Mouse (Mus musculus): ENCODE measurements at regions not wholly inside any gene's neighbourhood (a gene's known extent, or its start where the extent isn't known, plus 50 kb on each side); places are given as distances from the start of the nearest gene placed in this dataset.
A peak's percentile ranks its signal among the peaks of the same experiment; 100 is the strongest.

GRCm38 (mm10) chr10:68842023-68842735 is 118.7 kb downstream of the Tmem26 start:
- DNase-seq = peak; percentile 25

GRCm38 (mm10) chr10:68844066-68844465 is 120.6 kb downstream of the Tmem26 start:
- no peak for DNase-seq

GRCm38 (mm10) chr10:68844596-68844995 is 121.2 kb downstream of the Tmem26 start:
- DNase-seq = no peak

DNA sequence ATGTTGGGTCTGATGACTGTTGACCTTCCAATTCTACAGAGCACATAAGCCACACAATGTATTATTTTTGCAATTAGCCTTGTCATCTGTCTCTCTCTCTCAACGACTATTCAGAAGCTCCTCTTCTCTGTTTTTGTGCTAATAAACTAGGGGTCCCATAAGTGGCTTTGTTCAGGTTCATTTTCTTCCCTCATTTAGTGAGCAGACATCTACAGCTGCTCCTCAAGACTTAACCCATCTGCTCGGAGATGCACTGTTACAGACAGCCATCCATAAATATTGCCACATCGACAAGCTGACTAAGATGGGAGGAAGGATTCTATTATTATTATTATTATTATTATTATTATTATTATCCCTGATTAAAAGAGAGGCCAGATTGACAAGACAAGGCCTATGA is 127.7 kb downstream of the Tmem26 start:
- no peak for DNase-seq

DNA sequence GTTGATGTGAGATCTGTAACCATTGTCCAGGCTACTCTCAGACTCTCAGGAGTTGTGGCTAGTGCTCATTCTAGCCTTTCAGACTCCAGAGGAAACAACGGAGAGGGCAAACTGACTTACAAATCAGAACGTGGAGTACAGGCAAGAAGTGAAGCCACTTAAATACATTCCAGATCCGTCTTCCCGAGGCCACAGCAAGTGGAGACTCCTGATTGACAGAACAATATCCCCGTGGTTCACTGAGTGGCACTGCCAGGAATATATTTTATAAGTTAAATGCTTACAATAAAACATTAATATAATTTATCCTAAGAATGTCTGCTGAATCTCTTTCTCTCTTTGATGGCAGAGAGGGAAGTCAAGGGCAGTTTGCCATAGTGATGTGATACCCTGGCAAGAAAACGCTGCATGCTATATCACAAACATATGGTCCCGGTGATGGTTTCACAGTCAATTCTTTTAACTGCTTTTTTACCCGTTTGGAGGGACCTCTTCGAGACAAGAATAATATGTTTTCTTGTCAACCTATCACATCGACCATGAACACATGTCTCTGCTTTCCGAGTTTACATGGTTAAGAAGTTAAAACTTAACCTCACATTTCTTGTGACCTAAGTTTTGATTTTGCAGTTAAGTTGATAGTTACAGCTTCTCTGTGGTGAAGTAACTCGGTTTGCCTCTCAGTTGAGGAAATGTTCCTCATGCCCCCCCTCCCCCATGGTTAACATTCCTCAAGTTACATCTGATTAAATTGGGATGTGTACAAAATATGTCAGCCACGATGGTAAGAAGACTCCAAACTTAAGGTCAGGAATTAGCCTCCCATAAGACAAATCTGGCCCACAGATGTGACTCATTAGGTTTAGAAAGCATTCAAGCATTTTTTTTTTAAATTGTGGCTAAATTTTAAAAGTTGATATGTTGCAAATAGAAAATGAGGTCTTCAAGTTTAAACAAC is 132.8 kb downstream of the Tmem26 start:
- DNase-seq = no peak

DNA sequence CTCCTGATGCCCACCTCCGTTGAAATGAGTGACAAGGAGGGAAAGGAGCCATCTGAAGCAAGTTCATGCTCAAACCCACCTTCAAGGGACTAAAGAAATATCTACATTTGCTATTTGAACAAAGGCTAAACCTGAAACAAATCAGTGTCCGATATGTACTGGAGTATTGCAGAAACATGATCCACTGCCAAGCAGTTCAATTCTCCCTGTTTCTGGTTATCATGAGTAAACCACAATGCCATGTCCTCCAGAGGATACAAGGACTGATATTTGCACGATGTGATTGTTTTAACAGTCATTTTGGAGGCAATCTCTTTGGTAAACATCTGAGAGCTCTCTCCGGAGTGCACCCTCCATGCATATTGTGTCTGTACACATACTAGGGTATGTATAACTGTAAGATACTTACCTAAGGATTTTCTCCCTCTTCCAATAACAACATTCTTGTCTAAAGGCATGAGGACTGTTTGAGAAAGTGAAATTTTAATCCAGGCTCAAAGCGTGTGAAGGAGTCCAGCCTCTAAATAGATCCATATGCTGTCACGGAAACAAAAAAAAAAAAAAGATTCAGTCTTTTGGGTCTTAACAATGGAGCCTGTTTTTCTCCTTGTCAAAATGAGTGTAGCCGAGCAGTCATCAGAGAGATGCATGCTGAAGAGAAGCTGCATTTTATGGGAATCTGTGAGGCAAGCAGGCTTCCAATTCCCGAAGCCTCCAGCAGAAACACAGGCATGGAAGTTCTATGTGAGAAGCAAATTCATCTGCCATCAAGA is 141.3 kb downstream of the Tmem26 start:
- no peak for DNase-seq

DNA sequence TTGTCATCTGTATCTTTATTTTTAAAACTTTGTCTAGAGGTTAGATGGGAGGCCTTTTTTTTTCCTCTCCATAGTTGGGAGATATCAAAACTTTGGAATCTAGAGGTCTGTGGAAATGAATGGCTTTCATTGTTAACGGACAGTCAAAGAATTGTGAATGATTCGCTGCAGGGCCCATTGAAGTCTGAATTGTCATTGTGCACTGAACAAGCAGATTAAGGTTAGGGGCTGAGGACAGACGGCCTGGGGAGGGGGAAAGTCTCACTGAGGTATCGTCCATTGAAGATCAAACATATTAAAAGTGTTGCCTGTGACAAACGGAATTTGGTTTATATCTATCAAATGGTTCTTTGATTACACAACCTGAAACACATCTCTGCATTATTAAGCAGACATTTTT is 142.3 kb downstream of the Tmem26 start:
- no peak for DNase-seq

DNA sequence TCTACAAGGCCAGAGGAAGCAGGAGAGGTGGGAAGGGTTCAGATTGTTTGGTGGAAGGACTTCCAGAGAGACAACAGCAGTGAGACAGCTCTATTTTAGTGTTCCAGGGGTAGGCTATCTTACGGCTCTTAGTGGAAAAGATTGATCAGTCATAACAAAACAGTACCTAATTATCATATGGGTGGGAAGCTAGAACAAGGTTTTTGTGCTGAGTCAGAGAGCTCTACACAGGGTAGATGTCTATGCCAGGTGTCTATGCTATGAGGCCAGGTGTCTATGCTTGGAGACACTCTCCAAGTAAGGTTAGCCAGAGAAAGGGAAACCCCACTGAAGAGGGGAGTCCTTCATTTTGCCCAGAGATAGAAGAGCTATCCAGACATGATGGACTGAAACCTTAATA is 143.9 kb downstream of the Tmem26 start:
- DNase-seq = no peak

GRCm38 (mm10) chr10:68872102-68872501 is 148.7 kb downstream of the Tmem26 start:
- no peak for DNase-seq

DNA sequence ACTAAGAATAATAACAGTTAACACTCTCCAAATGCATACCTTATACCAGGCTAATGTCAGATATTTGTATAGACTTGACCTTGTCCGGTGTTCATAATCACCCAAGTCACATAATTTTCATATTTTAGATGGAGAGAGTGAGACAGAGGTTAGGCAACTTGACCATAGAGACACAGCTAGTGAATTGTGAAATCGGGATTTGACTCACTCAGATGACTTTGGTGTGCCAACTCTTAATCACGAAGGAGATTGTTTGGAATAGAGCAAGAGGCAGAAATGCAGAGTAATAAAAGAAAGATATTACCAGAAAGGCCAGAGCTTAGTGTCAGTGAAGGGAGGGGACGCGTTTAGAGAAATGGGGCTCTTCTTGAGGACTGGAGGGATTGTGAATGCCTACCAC is 152.2 kb downstream of the Tmem26 start:
- no peak for DNase-seq

GRCm38 (mm10) chr10:68893100-68893841 is 169.8 kb downstream of the Tmem26 start:
- peak; percentile 22 for DNase-seq

DNA sequence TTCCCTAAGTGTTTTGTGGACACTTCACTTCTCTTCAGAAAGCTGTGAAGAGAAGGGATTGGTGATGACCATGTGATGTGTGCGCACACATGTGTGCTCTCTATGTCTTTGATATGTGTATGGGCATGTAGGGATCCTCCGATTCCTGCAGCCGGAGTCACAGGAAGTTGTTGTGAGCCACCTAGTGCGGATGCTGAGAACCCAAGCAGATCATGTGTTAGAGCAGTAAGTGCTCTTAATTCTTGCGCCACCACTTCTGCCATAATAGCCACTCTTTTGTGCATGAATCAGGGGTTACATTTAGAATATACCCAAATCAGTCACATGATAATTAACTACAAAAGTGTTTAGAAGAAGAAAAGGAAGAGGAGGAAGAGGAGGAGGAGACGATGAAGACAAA is 170.7 kb downstream of the Tmem26 start:
- DNase-seq = no peak

DNA sequence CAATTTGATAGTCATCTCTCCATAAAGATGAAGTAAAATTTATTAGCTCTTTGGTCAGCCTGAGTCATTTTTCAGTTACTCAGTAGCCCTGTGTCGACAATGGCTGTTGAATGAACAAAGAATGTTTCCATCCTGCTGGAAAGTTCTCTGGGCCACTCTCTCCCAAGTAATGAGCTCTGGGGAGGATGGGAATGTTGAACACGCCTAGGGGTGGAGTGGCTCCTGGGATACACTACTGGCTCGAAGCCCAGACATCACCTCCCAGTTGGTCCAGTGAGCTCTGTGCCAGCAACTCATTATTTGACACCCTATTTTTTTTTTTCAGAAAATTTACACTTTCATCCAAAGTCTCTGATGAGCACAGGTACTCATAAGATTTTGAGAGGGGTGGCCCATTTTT is 174.1 kb downstream of the Tmem26 start:
- DNase-seq = peak; percentile 31

- DNase-seq = no peak
Observed at GRCm38 (mm10) chr10:68901168-68901567, 177.7 kb downstream of the Tmem26 start.

DNA sequence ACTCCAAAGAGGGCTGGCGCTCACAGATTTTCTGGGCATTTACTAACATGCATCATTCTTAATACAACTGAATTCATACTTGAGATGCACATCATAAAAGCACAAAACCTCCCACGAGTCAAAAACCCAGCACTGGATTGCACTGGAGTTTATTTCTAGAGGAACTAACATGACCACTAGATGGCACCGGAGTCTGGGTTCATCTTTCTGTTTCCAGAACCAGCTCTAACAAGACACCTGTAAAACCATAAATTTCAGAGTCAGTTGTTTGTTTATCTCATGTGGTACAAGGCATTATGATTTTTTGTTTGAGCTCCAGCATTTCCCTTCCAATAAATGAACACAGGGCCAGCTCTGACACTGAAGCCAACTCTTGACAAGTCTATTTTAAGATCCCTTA is 179.2 kb downstream of the Tmem26 start:
- DNase-seq = peak; percentile 58

GRCm38 (mm10) chr10:68904337-68904736 is 180.9 kb downstream of the Tmem26 start:
- DNase-seq = no peak

GRCm38 (mm10) chr10:68908236-68908635 is 184.8 kb downstream of the Tmem26 start:
- DNase-seq = peak; percentile 81

GRCm38 (mm10) chr10:68909018-68909417 is 185.6 kb downstream of the Tmem26 start:
- DNase-seq = no peak

- no peak for DNase-seq
Observed at GRCm38 (mm10) chr10:68916147-68916546, 192.7 kb downstream of the Tmem26 start.

DNA sequence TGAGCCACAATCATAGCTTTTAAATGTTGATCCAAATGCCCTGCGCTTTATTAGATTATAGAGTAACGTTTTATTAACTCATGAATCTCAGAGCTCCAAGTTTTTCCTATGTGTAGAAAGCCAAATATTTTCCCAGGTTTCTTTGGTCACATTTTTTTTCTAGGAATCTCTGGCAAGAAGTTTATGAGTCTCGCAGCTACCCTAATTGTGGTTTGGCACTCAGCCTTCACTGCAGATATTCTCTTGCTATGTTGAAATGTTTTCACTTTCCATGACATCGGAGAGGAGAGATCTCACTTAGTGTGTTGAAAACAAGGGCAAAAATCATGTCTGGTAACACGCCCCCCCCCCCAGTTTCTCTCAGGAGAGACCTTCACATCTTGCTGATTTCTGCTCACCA is 212.4 kb downstream of the Tmem26 start:
- no peak for DNase-seq

- no peak for DNase-seq
Observed at GRCm38 (mm10) chr10:68943239-68943638, 208.0 kb upstream of the Rhobtb1 start.

DNA sequence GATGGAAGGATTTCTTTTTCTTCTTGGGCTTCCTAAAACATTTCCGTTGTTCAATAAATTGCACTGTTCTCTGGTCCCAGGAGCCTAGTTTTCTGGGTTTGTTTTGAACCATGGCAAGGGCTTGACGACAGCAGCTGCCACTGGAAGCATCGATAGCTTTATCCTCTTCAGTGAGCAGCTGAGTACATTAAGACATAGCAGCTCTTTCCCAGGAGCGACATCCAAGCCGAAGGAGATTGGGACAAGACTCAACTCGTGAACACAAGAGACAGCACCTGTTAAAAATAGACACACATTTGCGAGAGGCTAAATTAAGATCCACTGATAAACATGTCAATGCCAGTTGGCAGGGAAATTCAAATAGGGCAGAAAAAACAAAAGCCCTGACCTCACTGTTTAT is 194.7 kb upstream of the Rhobtb1 start:
- no peak for DNase-seq

All from heart, postnatal 4 days (tissue).